Mouse (Mus musculus): ENCODE results near the gene Lmbr1l. TPM values are rescaled to one million over a fixed set of nuclear protein-coding genes. Genes with fewer than 3 reads are reported as not detected.

Lmbr1l gene
- polyA plus RNA-seq, 1 experiment from 2014 or later = 9.4 TPM

DNA sequence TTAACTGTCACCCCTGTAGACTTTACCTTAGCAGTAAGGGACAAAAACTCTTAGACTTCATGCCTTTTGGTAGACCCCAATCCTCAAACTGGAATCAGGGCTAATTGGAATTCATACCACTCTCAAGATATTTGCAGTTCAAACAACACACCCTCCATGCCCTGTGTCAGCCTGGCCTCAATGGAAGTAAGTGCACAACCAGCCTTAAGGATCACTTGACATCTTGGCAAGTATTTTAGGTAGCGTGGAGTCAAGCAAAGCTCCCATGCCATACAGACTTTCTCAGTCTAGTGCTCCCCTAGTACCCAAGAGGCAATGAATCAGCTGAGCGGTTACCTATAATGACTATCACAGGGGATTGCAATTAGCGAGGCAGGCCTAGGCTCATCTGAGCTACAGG is 13.0 kb upstream of the Lmbr1l start:
- H3K4me3 ChIP-seq (ENCODE audit: low read depth, low read length) = no peak overlapping the region
- H3K36me3 ChIP-seq (ENCODE audit: control insufficient read depth, insufficient read depth, low read length) = no peaks in the 10 kb centered on the region; the same call in 1 of the 2 replicates
- no peak for ATAC-seq (replicated peaks; ENCODE audit: low FRiP score)
- peaks cover 10% of the 10 kb centered on the region; the same call in 1 of the 2 replicates for H3K4me1 ChIP-seq (replicated peaks; ENCODE audit: control insufficient read depth, insufficient read depth, low read length)
- 79% methylated on average over 3 of the region's 3 CpGs for WGBS
- no peak overlapping the region for H3K27ac ChIP-seq (ENCODE audit: low read depth, low read length)
- no peak for DNase-seq (ENCODE audit: low spot score)
- H3K27me3 ChIP-seq (ENCODE audit: control insufficient read depth, insufficient read depth, low read length) = no peaks in the 10 kb centered on the region
- no peak overlapping the region for H3K4me2 ChIP-seq (ENCODE audit: low read depth, low read length, severe bottlenecking)
- no peak overlapping the region; the same call in 1 of the 2 replicates for H3K9ac ChIP-seq (ENCODE audit: low read length)
- H3K9me3 ChIP-seq (ENCODE audit: control insufficient read depth, low read length) = no peaks in the 10 kb centered on the region

DNA sequence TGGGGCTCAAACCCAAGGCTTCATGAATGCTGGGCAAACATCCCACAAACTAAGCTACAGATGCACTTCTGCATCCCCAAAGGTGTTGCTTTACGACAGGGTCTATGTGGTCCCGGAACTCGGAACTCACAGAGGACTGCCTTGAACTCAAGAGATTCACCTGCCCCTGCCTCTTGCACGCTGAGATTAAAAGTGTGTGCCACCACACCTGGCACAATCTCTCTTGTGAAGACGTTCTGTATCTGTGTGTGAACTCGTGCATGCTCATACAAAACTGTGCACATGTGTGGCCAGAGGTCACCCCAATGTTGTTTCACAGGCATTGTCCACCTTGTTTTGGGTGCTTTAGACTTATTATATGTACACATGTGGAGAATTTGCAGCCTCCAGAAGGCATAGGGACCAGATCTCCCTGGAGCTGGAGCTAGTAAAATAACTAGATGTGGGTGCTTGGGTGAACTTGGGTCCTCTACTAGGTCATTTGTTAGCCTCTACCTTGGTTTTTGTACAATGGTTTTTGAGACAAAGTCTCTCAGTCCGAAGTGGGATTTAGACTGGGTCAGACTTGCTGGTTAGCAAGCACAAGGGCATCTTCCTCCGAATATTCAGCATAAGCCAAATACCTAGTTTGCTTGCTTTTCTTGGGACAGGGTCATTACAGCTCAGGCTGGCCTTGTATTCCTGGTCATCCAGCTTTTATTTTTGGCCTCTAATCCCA is 12.1 kb upstream of the Lmbr1l start:
- DNase-seq (ENCODE audit: low spot score) (no peak), ATAC-seq (replicated peaks; ENCODE audit: low FRiP score) (no peak)
- no peaks in the 10 kb centered on the region for H3K27me3 ChIP-seq (ENCODE audit: control insufficient read depth, insufficient read depth, low read length)
- no peak overlapping the region; the same call in 1 of the 2 replicates for H3K27ac ChIP-seq (ENCODE audit: low read depth, low read length)
- peaks cover 4% of the 10 kb centered on the region; the same call in 1 of the 2 replicates for H3K4me1 ChIP-seq (replicated peaks; ENCODE audit: control insufficient read depth, insufficient read depth, low read length)
- no peak overlapping the region for H3K4me3 ChIP-seq (ENCODE audit: low read depth, low read length)
- no peak overlapping the region for H3K4me2 ChIP-seq (ENCODE audit: low read depth, low read length, severe bottlenecking)
- H3K36me3 ChIP-seq (ENCODE audit: control insufficient read depth, insufficient read depth, low read length) = no peaks in the 10 kb centered on the region; the same call in 1 of the 2 replicates
- H3K9ac ChIP-seq (ENCODE audit: low read length) = no peak overlapping the region
- 58% methylated on average over 8 of the region's 8 CpGs for WGBS
- no peaks in the 10 kb centered on the region for H3K9me3 ChIP-seq (ENCODE audit: control insufficient read depth, low read length)

DNA sequence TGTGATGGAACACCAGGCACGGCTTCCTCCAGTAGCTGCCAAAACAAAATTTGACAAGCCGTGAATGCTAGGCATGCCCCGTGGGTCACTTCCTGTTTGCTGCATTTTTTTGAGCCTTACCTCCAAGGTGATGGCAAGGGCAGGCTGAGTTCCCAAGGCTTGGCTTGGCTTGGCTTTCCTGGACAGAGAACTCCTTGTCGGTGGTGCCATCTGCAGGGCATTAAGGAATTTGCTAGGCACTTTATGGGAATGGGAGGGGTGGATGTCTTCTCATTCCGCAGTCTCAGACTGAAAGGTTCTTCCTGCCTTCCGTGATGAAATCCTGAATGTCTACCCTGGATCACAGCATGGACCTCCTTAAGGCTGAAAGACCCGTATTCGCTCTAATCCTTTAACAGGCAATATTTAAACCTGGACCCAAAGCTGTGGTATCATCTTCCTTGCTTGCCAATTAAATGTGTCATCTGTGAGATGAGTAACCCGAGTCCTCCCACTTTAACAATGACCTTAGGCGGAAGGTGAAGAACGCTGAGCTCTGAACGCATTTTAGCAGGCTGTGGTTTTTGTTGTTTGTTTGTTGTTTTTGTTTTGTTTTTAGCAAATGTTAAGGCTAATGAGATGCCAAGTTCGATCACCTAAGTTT is 10.7 kb upstream of the Lmbr1l start:
- Histone ChIP-seq H3K4me2 (ENCODE audit: low read depth, low read length, severe bottlenecking) (no peak overlapping the region), H3K9me3 (ENCODE audit: control insufficient read depth, low read length) (no peaks in the 10 kb centered on the region), H3K9ac (ENCODE audit: low read length) (no peak overlapping the region), H3K27ac (ENCODE audit: low read depth, low read length) (no peak overlapping the region), H3K4me1 (replicated peaks; ENCODE audit: control insufficient read depth, insufficient read depth, low read length) (peaks cover 3% of the 10 kb centered on the region; the same call in 1 of the 2 replicates), H3K27me3 (ENCODE audit: control insufficient read depth, insufficient read depth, low read length) (no peaks in the 10 kb centered on the region), H3K36me3 (ENCODE audit: control insufficient read depth, insufficient read depth, low read length) (no peaks in the 10 kb centered on the region; the same call in 1 of the 2 replicates), H3K4me3 (ENCODE audit: low read depth, low read length) (no peak overlapping the region)
- 16% methylated on average over 13 of the region's 13 CpGs for WGBS
- ATAC-seq (replicated peaks; ENCODE audit: low FRiP score) (peak; percentile 51; the same call in 1 of the 2 replicates), DNase-seq (ENCODE audit: low spot score) (peak; percentile 81)

DNA sequence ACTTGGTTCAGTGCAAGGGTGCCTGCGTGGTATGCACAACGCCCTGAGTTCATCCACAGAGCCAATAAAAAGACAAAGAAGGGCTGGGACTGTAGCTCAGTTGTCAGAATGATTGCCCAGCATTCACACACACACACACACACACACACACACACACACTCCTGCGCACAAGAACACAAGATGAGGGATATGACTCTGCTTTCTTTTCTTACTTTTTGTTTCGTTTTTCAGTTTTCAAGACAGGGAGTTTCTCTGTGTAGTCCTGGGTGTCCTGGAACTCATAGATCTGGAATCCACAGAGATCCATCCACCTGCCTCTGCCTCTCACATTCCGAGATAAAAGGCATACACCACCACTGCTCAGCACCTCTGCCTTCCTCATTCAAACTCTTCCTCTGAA is 9.5 kb upstream of the Lmbr1l start:
- Histone ChIP-seq H3K4me2 (ENCODE audit: low read depth, low read length, severe bottlenecking) (no peak overlapping the region), H3K9me3 (ENCODE audit: control insufficient read depth, low read length) (no peaks in the 10 kb centered on the region), H3K27ac (ENCODE audit: low read depth, low read length) (no peak overlapping the region), H3K27me3 (ENCODE audit: control insufficient read depth, insufficient read depth, low read length) (no peaks in the 10 kb centered on the region), H3K4me3 (ENCODE audit: low read depth, low read length) (no peak overlapping the region), H3K4me1 (replicated peaks; ENCODE audit: control insufficient read depth, insufficient read depth, low read length) (no peaks in the 10 kb centered on the region; the same call in 1 of the 2 replicates), H3K36me3 (ENCODE audit: control insufficient read depth, insufficient read depth, low read length) (no peaks in the 10 kb centered on the region; the same call in 1 of the 2 replicates), H3K9ac (ENCODE audit: low read length) (no peak overlapping the region)
- 75% methylated on average over 5 of the region's 5 CpGs for WGBS
- ATAC-seq (replicated peaks; ENCODE audit: low FRiP score) = no peak
- no peak for DNase-seq (ENCODE audit: low spot score)

DNA sequence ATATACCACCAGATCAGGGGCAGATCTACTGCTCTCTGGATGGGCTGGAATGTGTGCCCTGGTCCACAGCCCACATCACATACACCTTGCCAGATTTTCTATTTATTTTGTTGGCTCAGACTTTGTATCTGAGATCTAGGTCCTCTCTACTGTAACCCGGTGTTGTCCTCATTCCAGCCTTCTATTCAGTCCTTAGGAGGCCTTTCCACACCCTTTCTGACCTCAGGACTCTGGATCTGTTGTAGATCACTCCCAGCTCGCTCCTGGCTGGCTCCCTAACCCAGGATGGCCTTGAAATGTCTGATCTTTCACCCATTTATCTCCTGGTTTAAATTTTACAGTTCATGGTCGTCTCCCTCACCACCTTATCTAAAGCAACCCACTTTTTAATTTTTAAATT is 6.7 kb upstream of the Lmbr1l start:
- no peak overlapping the region for H3K9ac ChIP-seq (ENCODE audit: low read length)
- no peaks in the 10 kb centered on the region for H3K36me3 ChIP-seq (ENCODE audit: control insufficient read depth, insufficient read depth, low read length)
- no peak overlapping the region for H3K4me3 ChIP-seq (ENCODE audit: low read depth, low read length)
- H3K9me3 ChIP-seq (ENCODE audit: control insufficient read depth, low read length) = no peaks in the 10 kb centered on the region
- no peaks in the 10 kb centered on the region for H3K27me3 ChIP-seq (ENCODE audit: control insufficient read depth, insufficient read depth, low read length)
- H3K27ac ChIP-seq (ENCODE audit: low read depth, low read length) = no peak overlapping the region
- 80% methylated on average over 3 of the region's 3 CpGs for WGBS
- ATAC-seq (replicated peaks; ENCODE audit: low FRiP score) (no peak), DNase-seq (ENCODE audit: low spot score) (no peak)
- no peaks in the 10 kb centered on the region for H3K4me1 ChIP-seq (replicated peaks; ENCODE audit: control insufficient read depth, insufficient read depth, low read length)
- no peak overlapping the region for H3K4me2 ChIP-seq (ENCODE audit: low read depth, low read length, severe bottlenecking)

DNA sequence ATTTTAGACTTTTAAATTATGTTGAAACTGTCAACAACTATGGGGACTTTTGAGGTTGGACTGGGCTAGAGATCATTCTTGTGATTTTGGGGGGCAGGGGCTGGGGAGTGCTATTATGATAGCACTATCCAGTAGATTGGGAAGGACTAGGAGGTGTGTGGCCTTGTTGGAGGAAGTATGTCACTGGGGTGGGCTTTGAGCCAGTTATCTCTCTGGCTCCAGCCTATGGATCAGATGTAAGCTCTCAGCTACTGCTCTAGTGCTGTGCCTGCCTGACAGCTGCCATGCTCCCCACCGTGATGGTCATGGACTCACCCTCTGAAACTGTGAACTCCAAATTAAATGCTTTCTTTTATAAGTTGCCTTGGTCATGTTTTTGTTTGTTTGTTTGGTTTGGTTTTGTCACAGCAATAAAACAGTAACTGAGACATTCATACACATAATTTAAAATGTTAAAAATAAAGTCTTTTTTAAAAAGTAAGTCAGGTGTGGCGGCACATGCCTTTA is 5.1 kb upstream of the Lmbr1l start:
- Histone ChIP-seq H3K4me1 (replicated peaks; ENCODE audit: control insufficient read depth, insufficient read depth, low read length) (no peaks in the 10 kb centered on the region), H3K9ac (ENCODE audit: low read length) (no peak overlapping the region), H3K4me3 (ENCODE audit: low read depth, low read length) (no peak overlapping the region), H3K36me3 (ENCODE audit: control insufficient read depth, insufficient read depth, low read length) (no peaks in the 10 kb centered on the region), H3K27ac (ENCODE audit: low read depth, low read length) (no peak overlapping the region), H3K4me2 (ENCODE audit: low read depth, low read length, severe bottlenecking) (no peak overlapping the region), H3K27me3 (ENCODE audit: control insufficient read depth, insufficient read depth, low read length) (no peaks in the 10 kb centered on the region), H3K9me3 (ENCODE audit: control insufficient read depth, low read length) (no peaks in the 10 kb centered on the region)
- ATAC-seq (replicated peaks; ENCODE audit: low FRiP score) (no peak), DNase-seq (ENCODE audit: low spot score) (no peak)
- 88% methylated on average over 2 of the region's 2 CpGs for WGBS

DNA sequence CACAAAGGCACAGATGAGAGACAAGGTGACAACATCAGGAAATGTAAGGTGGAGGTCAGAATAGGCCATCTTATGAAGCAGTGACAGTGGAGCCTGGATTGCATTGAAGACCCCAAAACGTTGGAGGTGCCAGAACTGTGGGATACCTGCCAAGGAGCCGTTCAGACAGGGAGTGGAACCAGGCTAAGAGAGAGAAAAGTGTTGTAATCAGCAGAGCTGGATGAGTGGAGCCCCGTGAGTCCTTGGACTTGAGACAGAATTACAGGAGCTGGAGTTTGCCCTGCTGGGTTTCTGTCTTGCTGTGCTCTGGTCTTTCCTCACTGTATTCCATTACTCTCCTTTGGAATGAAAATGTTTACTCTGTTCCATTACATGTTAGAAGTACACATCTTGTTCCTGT is 4.5 kb upstream of the Lmbr1l start:
- DNase-seq (ENCODE audit: low spot score) (no peak), ATAC-seq (replicated peaks; ENCODE audit: low FRiP score) (no peak)
- Histone ChIP-seq H3K27ac (ENCODE audit: low read depth, low read length) (no peak overlapping the region), H3K36me3 (ENCODE audit: control insufficient read depth, insufficient read depth, low read length) (no peaks in the 10 kb centered on the region), H3K4me2 (ENCODE audit: low read depth, low read length, severe bottlenecking) (no peak overlapping the region), H3K4me1 (replicated peaks; ENCODE audit: control insufficient read depth, insufficient read depth, low read length) (no peaks in the 10 kb centered on the region), H3K9me3 (ENCODE audit: control insufficient read depth, low read length) (no peaks in the 10 kb centered on the region), H3K27me3 (ENCODE audit: control insufficient read depth, insufficient read depth, low read length) (no peaks in the 10 kb centered on the region), H3K4me3 (ENCODE audit: low read depth, low read length) (no peak overlapping the region), H3K9ac (ENCODE audit: low read length) (no peak overlapping the region)
- WGBS = 71% methylated on average over 3 of the region's 3 CpGs

DNA sequence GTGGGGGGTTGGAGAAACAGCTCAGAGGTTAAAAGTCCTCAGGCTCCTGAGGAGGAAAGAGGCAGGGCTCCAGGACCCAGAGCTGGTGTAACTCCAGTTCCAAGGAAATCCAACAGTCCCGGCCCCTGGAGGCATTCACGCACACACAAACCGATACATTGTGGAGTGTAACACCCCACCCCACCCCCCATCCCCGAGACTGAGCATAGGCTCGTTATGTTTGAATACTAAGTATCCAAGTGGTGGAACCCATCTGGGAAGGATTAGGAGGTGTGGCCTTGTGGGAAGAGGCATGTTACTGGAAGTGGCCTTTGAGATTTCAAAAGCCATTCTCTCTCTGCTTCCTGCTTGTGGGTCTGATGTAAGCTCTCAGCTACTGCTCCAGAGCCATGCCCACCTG is 3.5 kb upstream of the Lmbr1l start:
- H3K9ac ChIP-seq (ENCODE audit: low read length) = no peak overlapping the region
- no peaks in the 10 kb centered on the region for H3K9me3 ChIP-seq (ENCODE audit: control insufficient read depth, low read length)
- ATAC-seq (replicated peaks; ENCODE audit: low FRiP score) (no peak), DNase-seq (ENCODE audit: low spot score) (no peak)
- no peak overlapping the region for H3K4me2 ChIP-seq (ENCODE audit: low read depth, low read length, severe bottlenecking)
- H3K4me1 ChIP-seq (replicated peaks; ENCODE audit: control insufficient read depth, insufficient read depth, low read length) = peaks cover 2% of the 10 kb centered on the region; the same call in 1 of the 2 replicates
- no peak overlapping the region for H3K4me3 ChIP-seq (ENCODE audit: low read depth, low read length)
- WGBS = 78% methylated on average over 5 of the region's 5 CpGs
- H3K27me3 ChIP-seq (ENCODE audit: control insufficient read depth, insufficient read depth, low read length) = no peaks in the 10 kb centered on the region
- no peak overlapping the region for H3K27ac ChIP-seq (ENCODE audit: low read depth, low read length)
- H3K36me3 ChIP-seq (ENCODE audit: control insufficient read depth, insufficient read depth, low read length) = no peaks in the 10 kb centered on the region
